Mouse (Mus musculus): ENCODE data around the gene Chodl.

The Chodl gene

DNA sequence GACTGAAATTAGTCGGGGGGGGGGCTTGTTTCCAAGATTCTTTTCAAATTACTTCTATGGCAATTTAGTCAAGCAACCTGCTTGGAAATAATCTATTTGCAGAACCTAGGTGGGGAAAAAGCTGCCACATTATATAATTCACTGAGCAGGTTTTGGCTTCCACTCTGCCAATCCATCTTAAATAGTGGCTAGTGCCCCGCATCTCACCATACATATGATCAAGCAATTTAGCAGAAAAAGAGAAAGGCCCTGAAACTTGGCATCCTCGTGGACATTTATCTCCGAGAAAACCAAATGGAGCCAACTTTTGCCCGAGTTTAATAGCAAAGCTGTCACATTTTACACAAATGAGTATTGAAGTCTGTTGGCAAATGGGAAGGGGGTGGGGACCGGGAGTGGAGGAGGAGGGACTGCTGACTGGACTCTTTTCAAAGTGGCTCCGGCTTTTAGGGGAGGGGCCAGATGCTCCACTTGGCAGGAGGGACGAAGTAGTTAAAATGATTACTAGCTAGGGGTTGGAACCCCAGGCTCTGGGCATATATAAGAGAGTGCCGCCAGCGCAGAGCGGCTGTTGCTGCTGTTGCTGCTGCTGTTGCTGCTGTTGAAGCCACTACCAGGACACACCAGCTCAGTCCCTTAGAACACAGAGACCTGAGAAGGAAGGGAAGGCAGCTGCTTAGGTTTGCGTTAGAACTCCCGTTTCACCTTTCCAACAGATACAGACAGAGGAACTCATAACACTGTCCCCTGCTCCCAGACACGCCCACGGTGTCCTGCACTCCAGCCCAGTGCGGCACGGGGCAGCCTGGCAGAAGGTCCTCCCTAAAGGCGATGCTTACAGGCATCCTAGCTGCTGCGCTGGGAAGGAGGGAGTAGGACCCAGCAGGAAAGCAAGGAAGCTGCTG, at the start of gene Chodl:
Gene Chodl (plus strand): TSS at position 567 of the 905 bp plus-strand sequence.
- no peak for DNase-seq (ENCODE audit: low read depth, low spot score)

DNA sequence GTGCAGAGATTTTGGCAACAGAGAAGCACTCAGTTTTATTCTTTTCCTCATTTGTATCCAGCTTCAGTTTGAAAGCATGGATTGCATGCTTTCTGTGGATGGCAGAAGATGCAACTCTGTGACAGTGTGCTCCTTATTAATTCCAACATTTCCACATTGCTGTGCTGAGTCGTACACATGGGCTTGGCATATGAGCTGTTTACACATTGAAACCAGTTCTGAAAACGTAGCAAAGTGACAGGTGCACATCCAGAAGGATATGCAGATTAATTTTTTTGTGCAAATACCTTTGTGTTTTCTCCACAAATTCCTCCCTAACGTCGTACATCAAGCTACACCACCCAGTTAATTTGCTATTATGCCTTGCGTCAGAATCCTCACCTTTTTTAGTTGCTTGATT, 8.1 kb upstream of the Chodl start:
- no peak for DNase-seq (ENCODE audit: low read depth, low spot score)

GRCm38 (mm10) chr16:78931287-78932025, 708 bp downstream of the Chodl start:
- no peak for DNase-seq (ENCODE audit: low read depth, low spot score)

GRCm38 (mm10) chr16:78934298-78934697, 3.5 kb downstream of the Chodl start:
- DNase-seq (ENCODE audit: low read depth, low spot score) = no peak

- no peak for DNase-seq (ENCODE audit: low read depth, low spot score)
These were observed 7.0 kb downstream of the Chodl start for GRCm38 (mm10) chr16:78937755-78938154.

DNA sequence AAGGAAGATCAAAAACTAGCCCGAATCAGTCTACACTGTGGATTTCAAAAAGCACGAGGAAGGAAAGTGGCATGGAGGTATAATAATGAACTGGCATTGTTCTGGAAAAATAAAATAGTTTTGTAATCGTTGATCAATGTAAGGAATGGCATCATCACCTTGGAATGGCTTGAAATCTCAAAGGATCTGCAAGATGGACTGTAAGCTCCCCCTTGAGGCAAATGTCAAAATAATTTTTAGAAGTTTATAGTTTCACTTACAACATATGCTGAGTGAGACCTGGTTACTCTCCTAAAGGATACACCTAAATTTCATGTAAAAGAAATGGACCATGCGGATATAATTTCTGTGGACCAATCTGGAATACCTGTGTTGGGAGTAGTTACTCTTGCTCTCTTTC, 19.6 kb downstream of the Chodl start:
- no peak for DNase-seq (ENCODE audit: low read depth, low spot score)

- DNase-seq (ENCODE audit: low read depth, low spot score) = no peak
These were observed 26.7 kb downstream of the Chodl start for GRCm38 (mm10) chr16:78957434-78957833.

- no peak for DNase-seq (ENCODE audit: low read depth, low spot score)
These were observed 38.5 kb downstream of the Chodl start for GRCm38 (mm10) chr16:78969091-78969731.

DNA sequence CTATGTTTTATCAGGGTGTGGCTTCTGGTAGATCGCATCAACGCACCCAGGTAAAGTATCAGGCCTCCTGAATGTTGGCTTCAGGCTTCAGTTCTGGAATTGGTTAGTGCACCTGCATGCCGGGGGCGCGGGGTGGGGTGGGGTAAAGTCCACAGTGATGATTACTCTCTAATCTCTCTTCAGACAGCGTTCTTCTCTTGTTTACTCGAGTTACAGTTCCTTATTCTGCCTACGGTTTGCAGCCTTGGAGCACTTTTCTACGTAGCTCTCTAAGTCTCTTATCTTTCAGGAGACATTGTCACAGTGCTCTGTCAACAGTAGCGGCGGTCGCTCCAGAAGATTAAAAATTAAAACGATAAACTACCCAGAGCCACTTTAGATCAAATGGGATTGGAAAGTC, 43.4 kb downstream of the Chodl start:
- DNase-seq (ENCODE audit: low read depth, low spot score) = no peak

DNA sequence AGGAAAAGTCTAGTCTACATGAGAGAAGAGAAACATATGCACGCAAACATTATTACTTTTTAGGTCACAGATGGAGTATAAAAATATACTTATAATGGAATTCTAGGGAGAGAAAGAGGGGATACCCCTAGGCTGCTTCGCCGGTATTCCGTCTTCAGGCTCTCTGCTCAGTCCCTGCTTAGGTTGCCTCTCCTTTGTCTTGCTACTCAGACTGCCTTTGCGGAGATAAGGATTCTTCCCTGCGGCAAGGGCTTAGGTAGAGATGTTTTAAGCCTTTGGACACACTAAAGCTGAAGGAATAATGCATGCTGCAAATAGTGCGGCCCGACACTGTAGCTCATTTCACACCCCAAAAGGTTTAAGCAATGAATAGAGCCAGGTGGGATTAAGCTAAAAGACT, 45.6 kb downstream of the Chodl start:
- DNase-seq (ENCODE audit: low read depth, low spot score) = no peak
